Mouse (Mus musculus) liver, embryonic 14.5 days (tissue): ENCODE data around the gene Ppp1r9b.

Experiments used
- CTCF ChIP-seq: IDR thresholded peaks from 2 replicates; pipeline ENCODE4 v1.5.1; 2016; ENCODE audit warnings: antibody characterized with exemption, low read depth, control low read depth
- EP300 ChIP-seq: IDR thresholded peaks from 2 replicates; pipeline ENCODE4 v1.6.1; 2016; ENCODE audit warnings: antibody characterized with exemption, low read depth

GRCm38 (mm10) chr11:94989562-94990017, 1.2 kb upstream of the Ppp1r9b start:
- TF ChIP-seq EP300: no peak
- TF ChIP-seq CTCF: peak; percentile 8; the same call in 1 of the 2 replicates
